Mouse (Mus musculus): Measurements from ENCODE around the gene Msrb1.
A peak's percentile ranks its signal among the peaks of the same experiment; 100 is the strongest.
"Not testable (repeated sequence)": the region's sequence is repeated elsewhere in the genome, so short reads cannot be mapped to it uniquely, and the experiment has no call there.

The Msrb1 gene

GRCm38 (mm10) chr17:24719494-24720222 is 16.8 kb upstream of the Msrb1 start:
- peak; percentile 99 for DNase-seq (ENCODE audit: low spot score)

- not testable (repeated sequence) for DNase-seq (ENCODE audit: low spot score)
These were observed 15.8 kb upstream of the Msrb1 start for GRCm38 (mm10) chr17:24720616-24721015.

- not testable (repeated sequence) for DNase-seq (ENCODE audit: low spot score)
These were observed 15.0 kb upstream of the Msrb1 start for GRCm38 (mm10) chr17:24721383-24721955.

GRCm38 (mm10) chr17:24722220-24722924 is 14.1 kb upstream of the Msrb1 start:
- DNase-seq (ENCODE audit: low spot score), result no peak

- DNase-seq (ENCODE audit: low spot score), result no peak
These were observed 13.1 kb upstream of the Msrb1 start for GRCm38 (mm10) chr17:24723122-24723880.

- no peak for DNase-seq (ENCODE audit: low spot score)
These were observed 12.6 kb upstream of the Msrb1 start for GRCm38 (mm10) chr17:24723881-24724180.

- peak; percentile 95 for DNase-seq (ENCODE audit: low spot score)
These were observed 12.3 kb upstream of the Msrb1 start, which contains the start of gene Ndufb10 for GRCm38 (mm10) chr17:24724184-24724583. Ndufb10 (minus strand) TSS chr17:24724478.

- DNase-seq (ENCODE audit: low spot score), result no peak
These were observed 10.6 kb upstream of the Msrb1 start for GRCm38 (mm10) chr17:24725637-24726390.

GRCm38 (mm10) chr17:24727618-24728017 is 8.8 kb upstream of the Msrb1 start, which contains the start of gene Rpl3l:
Rpl3l (plus strand) TSS chr17:24727820.
- DNase-seq (ENCODE audit: low spot score), result no peak

GRCm38 (mm10) chr17:24728184-24728583 is 8.3 kb upstream of the Msrb1 start:
- DNase-seq (ENCODE audit: low spot score), result no peak

GRCm38 (mm10) chr17:24729067-24729466 is 7.4 kb upstream of the Msrb1 start:
- no peak for DNase-seq (ENCODE audit: low spot score)

- no peak for DNase-seq (ENCODE audit: low spot score)
These were observed 5.7 kb upstream of the Msrb1 start for GRCm38 (mm10) chr17:24730787-24731186.

- no peak for DNase-seq (ENCODE audit: low spot score)
These were observed 4.1 kb upstream of the Msrb1 start for GRCm38 (mm10) chr17:24732233-24732935.

GRCm38 (mm10) chr17:24733434-24734050 is 2.9 kb upstream of the Msrb1 start:
- DNase-seq (ENCODE audit: low spot score), result no peak

GRCm38 (mm10) chr17:24734513-24734912 is 1.9 kb upstream of the Msrb1 start:
- DNase-seq (ENCODE audit: low spot score), result no peak

GRCm38 (mm10) chr17:24735446-24735845 is 996 bp upstream of the Msrb1 start:
- DNase-seq (ENCODE audit: low spot score), result no peak

GRCm38 (mm10) chr17:24737135-24737810 is 831 bp downstream of the Msrb1 start:
- peak; percentile 53 for DNase-seq (ENCODE audit: low spot score)

GRCm38 (mm10) chr17:24738238-24738637 is 1.8 kb downstream of the Msrb1 start:
- no peak for DNase-seq (ENCODE audit: low spot score)

GRCm38 (mm10) chr17:24739926-24740325 is 3.5 kb downstream of the Msrb1 start:
- no peak for DNase-seq (ENCODE audit: low spot score)

- DNase-seq (ENCODE audit: low spot score), result peak; percentile 34
These were observed 5.9 kb downstream of the Msrb1 start for GRCm38 (mm10) chr17:24742307-24742706.

Measured in lung, postnatal 25 days (tissue).